Mouse (Mus musculus) stomach, postnatal 0 days (tissue): Measurements from ENCODE around the gene AC161166.1.

ENCODE experiments used
- CTCF ChIP-seq: IDR thresholded peaks from 2 replicates; pipeline ENCODE4 v1.5.1; 2016; ENCODE audit warnings: antibody characterized with exemption, low read depth, mild to moderate bottlenecking, moderate library complexity
- EP300 ChIP-seq: optimal IDR thresholded peaks from 2 replicates; pipeline ENCODE3; 2016; ENCODE audit warnings: antibody characterized with exemption

DNA sequence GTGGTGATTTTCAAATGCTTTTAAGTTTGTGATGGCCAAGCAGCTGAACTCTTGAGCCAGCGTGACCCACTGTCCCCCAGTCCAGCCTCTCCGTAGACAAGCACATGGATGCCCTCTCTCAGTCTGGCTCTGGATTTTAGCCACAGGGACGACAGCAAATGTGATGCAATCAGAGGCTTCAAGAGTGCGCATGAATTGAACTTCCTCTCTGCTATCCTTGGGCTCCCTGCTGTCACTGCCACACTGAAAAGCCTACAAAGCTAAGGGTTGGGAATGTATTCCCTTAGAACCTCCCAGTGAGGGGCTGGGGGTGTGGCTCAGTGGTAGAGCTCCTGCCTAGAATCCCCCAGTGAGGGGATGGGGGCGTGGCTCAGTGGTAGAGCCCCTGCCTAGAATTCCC lies 26.4 kb upstream of the AC161166.1 start:
- TF ChIP-seq EP300 (no peak), CTCF (no peak)
